Mouse (Mus musculus): ENCODE measurements around the gene Btbd35f28.
"Not testable (repeated sequence)": the region's sequence is repeated elsewhere in the genome, so short reads cannot be mapped to it uniquely, and the experiment has no call there.

The Btbd35f28 gene

DNA sequence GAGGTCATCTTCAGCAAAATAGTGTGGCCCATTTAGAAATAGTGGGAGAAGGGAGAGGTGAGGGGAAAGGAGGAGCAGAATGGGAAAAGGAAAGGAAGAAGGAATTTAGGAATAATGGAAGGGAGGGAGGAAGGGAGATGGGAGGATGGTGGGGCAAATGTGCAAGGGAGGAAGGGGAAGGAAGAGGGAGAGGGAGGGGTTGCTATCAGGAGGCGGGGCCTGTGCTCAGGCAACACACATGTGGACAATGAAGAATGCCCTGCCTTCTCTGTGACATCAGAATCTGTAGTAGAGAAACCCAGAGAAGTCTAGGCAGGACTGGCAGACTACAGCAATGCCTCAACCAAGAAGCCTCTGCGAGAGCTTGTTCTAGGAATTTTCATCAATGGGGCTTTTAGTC, at the start of gene Btbd35f28:
TSS of gene Btbd35f28 (plus strand) at position 301 of the 400 bp plus-strand sequence.
- DNase-seq (ENCODE audit: low read depth): not testable (repeated sequence)
